Comparison of ENCODE assay signal across 18 mouse cellular contexts in the genomic region with DNA sequence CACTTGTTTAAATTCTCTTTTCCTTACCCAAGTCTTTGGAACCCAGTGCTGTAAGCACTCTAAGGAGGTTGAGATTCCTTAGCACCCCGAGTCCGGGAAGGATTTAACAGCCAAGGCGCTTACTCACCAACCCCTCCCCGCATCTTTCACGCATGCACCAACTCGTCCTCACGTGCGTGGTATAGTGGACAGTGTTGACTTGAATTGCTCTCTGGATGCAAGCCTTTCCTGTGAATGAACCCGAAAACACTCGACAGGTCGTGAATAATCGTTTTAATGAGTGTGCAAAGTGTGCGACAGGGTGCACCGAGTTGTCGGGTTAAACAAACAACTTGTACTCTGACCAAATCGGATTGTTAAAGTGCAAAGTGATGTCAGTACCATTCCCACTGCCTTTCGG. TPM values are rescaled to one million over a fixed set of nuclear protein-coding genes. Genes with fewer than 3 reads are reported as not detected.
DNase-seq lines count a peak whose midpoint lies in the region; ATAC-seq and TF ChIP-seq lines count a peak whose summit lies in the region.
"Had no signal": no experiment of that assay in that cellular context is flagged by ENCODE, and none has a peak within 500 bp of the region (broad histone marks: within the 10 kb centered on the region; RNA-seq: fewer than 3 reads in every experiment).

No protein-coding gene starts in this region.

- H3K36me3 ChIP-seq in limb, embryonic 11.5 days (ENCODE audit: control insufficient read depth, insufficient read depth, low read length): no peaks in the 10 kb centered on the region
- H3K36me3 ChIP-seq in limb, embryonic 10.5 days: no peaks in the 10 kb centered on the region
- peaks cover 15% of the 10 kb centered on the region for H3K36me3 ChIP-seq in forebrain, postnatal 0 days (ENCODE audit: insufficient read depth)
- H3K36me3 ChIP-seq: embryonic facial prominence, embryonic 12.5 days; heart, embryonic 10.5 days; intestine, embryonic 15.5 days; liver, embryonic 15.5 days had no signal

- WGBS in limb, embryonic 11.5 days: under 1% methylated on average over 17 of the region's 17 CpGs
- WGBS in limb, embryonic 10.5 days: under 1% methylated on average over 17 of the region's 17 CpGs
- 2% methylated on average over 17 of the region's 17 CpGs for WGBS in forebrain, postnatal 0 days

- peaks cover 65% of the 10 kb centered on the region for H3K27me3 ChIP-seq in limb, embryonic 11.5 days (ENCODE audit: control insufficient read depth, insufficient read depth, low read length)
- H3K27me3 ChIP-seq in limb, embryonic 10.5 days (ENCODE audit: low read depth, poor library complexity, severe bottlenecking): peaks cover 99% of the 10 kb centered on the region
- H3K27me3 ChIP-seq in forebrain, postnatal 0 days (ENCODE audit: insufficient read depth, low read length): no peaks in the 10 kb centered on the region

- DNase-seq in limb, embryonic 11.5 days (ENCODE audit: low spot score): peak; percentile 34
- no peak for DNase-seq in limb, embryonic 10.5 days (ENCODE audit: low spot score)
- peak; percentile 29 for DNase-seq in embryo, embryonic 9.5 days (ENCODE audit: extremely low spot score)
- DNase-seq in forebrain, postnatal 0 days: peak; percentile 81
- no peak for DNase-seq in gastrocnemius, adult 2 months
- DNase-seq: cerebellum, adult 18-20 months; gastrocnemius, postnatal 25 days; heart, postnatal 36 days; kidney, postnatal 10 days; lung, postnatal 14 days had no signal

- TF ChIP-seq CTCF in cortical plate, adult 2 months (IDR thresholded peaks at IDR 0.05; ENCODE audit: extremely low read depth, insufficient read depth, low read length): no peak
- TF ChIP-seq CTCF in forebrain, postnatal 0 days (IDR thresholded peaks at IDR 0.05; ENCODE audit: low read depth): no peak
- TF ChIP-seq CTCF in gastrocnemius, adult 2 months (IDR thresholded peaks at IDR 0.05): no peak

- no peak overlapping the region for H3K4me2 ChIP-seq in limb, embryonic 11.5 days (ENCODE audit: low read depth, severe bottlenecking)
- peak overlapping the region; percentile 66 for H3K4me2 ChIP-seq in forebrain, postnatal 0 days (ENCODE audit: low read depth)
- H3K4me2 ChIP-seq: embryonic facial prominence, embryonic 12.5 days; intestine, embryonic 15.5 days; liver, embryonic 15.5 days had no signal

- TF ChIP-seq POLR2A in cortical plate, adult 2 months (IDR thresholded peaks at IDR 0.05; ENCODE audit: extremely low read depth, insufficient read depth, low read length): 0 out of 2 replicates have a peak, but pooled peaks have one; percentile 26

- ATAC-seq in limb, embryonic 11.5 days (ENCODE audit: insufficient number of reproducible peaks, low FRiP score, low TSS enrichment, low read depth): no peak
- ATAC-seq in forebrain, postnatal 0 days: peak; percentile 10; the same call in 1 of the 2 replicates
- ATAC-seq in monocyte, adult 5-6 weeks (replicated peaks; ENCODE audit: insufficient number of reproducible peaks, low FRiP score, low TSS enrichment, poor library complexity, severe bottlenecking): no peak
- ATAC-seq: intestine, embryonic 15.5 days had no signal

- H3K4me1 ChIP-seq in limb, embryonic 11.5 days (ENCODE audit: control insufficient read depth, insufficient read depth, low read length): no peaks in the 10 kb centered on the region
- peaks cover 4% of the 10 kb centered on the region; the same call in 1 of the 2 replicates for H3K4me1 ChIP-seq in limb, embryonic 10.5 days
- peaks cover 3% of the 10 kb centered on the region; the same call in 1 of the 2 replicates for H3K4me1 ChIP-seq in cortical plate, adult 2 months (ENCODE audit: control insufficient read depth, insufficient read depth, low read length)
- H3K4me1 ChIP-seq in forebrain, postnatal 0 days (ENCODE audit: insufficient read depth): peaks cover 6% of the 10 kb centered on the region; the same call in 1 of the 2 replicates
- H3K4me1 ChIP-seq: embryonic facial prominence, embryonic 12.5 days; liver, embryonic 15.5 days had no signal

- intact Hi-C loops in gastrocnemius, adult 2 months (cut with DNase I): no loop called here

- no peak overlapping the region for H3K27ac ChIP-seq in limb, embryonic 11.5 days (replicated peaks; ENCODE audit: low read depth, low read length)
- no peak overlapping the region for H3K27ac ChIP-seq in limb, embryonic 10.5 days
- peak overlapping the region; percentile 76 for H3K27ac ChIP-seq in cortical plate, adult 2 months (ENCODE audit: insufficient read depth, low read length)
- H3K27ac ChIP-seq in forebrain, postnatal 0 days (ENCODE audit: low read depth, low read length): peak overlapping the region; percentile 91
- no peak overlapping the region for H3K27ac ChIP-seq in gastrocnemius, adult 2 months
- H3K27ac ChIP-seq: embryonic facial prominence, embryonic 12.5 days; heart, embryonic 10.5 days; intestine, embryonic 15.5 days; liver, embryonic 15.5 days had no signal

- H3K9ac ChIP-seq in limb, embryonic 11.5 days (ENCODE audit: low read length): no peak overlapping the region
- H3K9ac ChIP-seq in forebrain, postnatal 0 days: peak overlapping the region; percentile 82
- H3K9ac ChIP-seq: embryonic facial prominence, embryonic 12.5 days; intestine, embryonic 15.5 days; liver, embryonic 15.5 days had no signal

- H3K9me3 ChIP-seq in limb, embryonic 11.5 days (ENCODE audit: control insufficient read depth, low read length): no peaks in the 10 kb centered on the region
- H3K9me3 ChIP-seq in limb, embryonic 10.5 days (replicated peaks): no peaks in the 10 kb centered on the region
- H3K9me3 ChIP-seq in forebrain, postnatal 0 days (ENCODE audit: low read length): no peaks in the 10 kb centered on the region
- H3K9me3 ChIP-seq: embryonic facial prominence, embryonic 12.5 days; heart, embryonic 10.5 days; intestine, embryonic 15.5 days; liver, embryonic 15.5 days had no signal

- H3K4me3 ChIP-seq in limb, embryonic 11.5 days (ENCODE audit: low read depth, low read length): no peak overlapping the region
- no peak overlapping the region for H3K4me3 ChIP-seq in limb, embryonic 10.5 days
- H3K4me3 ChIP-seq in cortical plate, adult 2 months (ENCODE audit: insufficient read depth, low read length): peak overlapping the region; percentile 34
- peak overlapping the region; percentile 54 for H3K4me3 ChIP-seq in forebrain, postnatal 0 days (ENCODE audit: low read depth, low read length)
- no peak overlapping the region for H3K4me3 ChIP-seq in gastrocnemius, adult 2 months
- H3K4me3 ChIP-seq: embryonic facial prominence, embryonic 12.5 days; heart, embryonic 10.5 days; intestine, embryonic 15.5 days; liver, embryonic 15.5 days had no signal

RNA-seq across cellular contexts. Expression of gene Gm43517, which starts 9.9 kb away (rescaled TPM):
- not detected in 2 replicates for polyA plus RNA-seq in limb, embryonic 11.5 days (2014; fragmentation: Nextera tagmentation; extraction: Ambion mirVana)
- polyA plus RNA-seq in limb, embryonic 10.5 days (2016; fragmentation: Nextera tagmentation; extraction: Ambion mirVana): not detected in 2 replicates
- polyA plus RNA-seq in cortical plate, adult 2 months (2012; rRNA removed): 2.1 and 2.3 TPM in 2 replicates
- 16.1 and 16.8 TPM in 2 replicates for total RNA-seq in forebrain, postnatal 0 days (2014; rRNA removed)
- 0.53 and 0.85 TPM in 2 replicates for polyA plus RNA-seq in forebrain, postnatal 0 days (2015; fragmentation: Nextera tagmentation; extraction: Ambion mirVana)
- not detected for total RNA-seq in gastrocnemius, adult 2 months (2021)
- not detected in 3 replicates for total RNA-seq in monocyte, adult 5-6 weeks (2017)
- total RNA-seq: gastrocnemius, postnatal 25 days; heart, postnatal 36 days; neutrophil, adult 5-6 weeks had no signal
- polyA plus RNA-seq: heart, embryonic 10.5 days; intestine, embryonic 15.5 days; liver, embryonic 15.5 days; midbrain, postnatal 0 days had no signal

RNA-seq across cellular contexts. Expression of gene Foxg1, which starts 12.4 kb away (rescaled TPM):
- not detected in 2 replicates for polyA plus RNA-seq in limb, embryonic 11.5 days (2014; fragmentation: Nextera tagmentation; extraction: Ambion mirVana)
- 0.19 TPM in 1 of 2 replicates, not detected in the other for polyA plus RNA-seq in limb, embryonic 10.5 days (2016; fragmentation: Nextera tagmentation; extraction: Ambion mirVana)
- 61.2 and 63.1 TPM in 2 replicates for polyA plus RNA-seq in cortical plate, adult 2 months (2012; rRNA removed)
- total RNA-seq in forebrain, postnatal 0 days (2014; rRNA removed): 76.5 and 79.4 TPM in 2 replicates
- polyA plus RNA-seq in forebrain, postnatal 0 days (2015; fragmentation: Nextera tagmentation; extraction: Ambion mirVana): 50.8 and 53.4 TPM in 2 replicates
- total RNA-seq in gastrocnemius, adult 2 months (2021): not detected
- total RNA-seq in monocyte, adult 5-6 weeks (2017): not detected in 3 replicates
- total RNA-seq: gastrocnemius, postnatal 25 days; heart, postnatal 36 days; neutrophil, adult 5-6 weeks had no signal
- polyA plus RNA-seq: intestine, embryonic 15.5 days had no signal

Comparison
In these comparisons a context has a peak if more than half of its experiments do, and no peak if none do; other contexts are left out.
1. DNase-seq: peak in limb, embryonic 11.5 days (single experiment), embryo, embryonic 9.5 days (single experiment) and forebrain, postnatal 0 days (single experiment); none in limb, embryonic 10.5 days (single experiment) and gastrocnemius, adult 2 months (single experiment).
2. H3K27ac ChIP-seq: peak in cortical plate, adult 2 months (single experiment) and forebrain, postnatal 0 days (single experiment); none in limb, embryonic 11.5 days (single experiment), limb, embryonic 10.5 days (single experiment) and gastrocnemius, adult 2 months (single experiment).
3. H3K4me3 ChIP-seq: peak in cortical plate, adult 2 months (single experiment) and forebrain, postnatal 0 days (single experiment); none in limb, embryonic 11.5 days (single experiment), limb, embryonic 10.5 days (single experiment) and gastrocnemius, adult 2 months (single experiment).
4. RNA of gene Foxg1, which starts 12.4 kb away (polyA plus RNA-seq): 61.2 to 63.1 TPM in cortical plate, adult 2 months and 50.8 to 53.4 TPM in forebrain, postnatal 0 days; 0.19 TPM in limb, embryonic 10.5 days and not detected in limb, embryonic 11.5 days; every median in the first group is over 10 times any median in the second.